9 mouse cellular contexts compared by ENCODE assay signal in genomic region chr5:122344260-122344659, GRCm38 (mm10). TPM values are rescaled to one million over a fixed set of nuclear protein-coding genes. Genes with fewer than 3 reads are reported as not detected.
DNase-seq lines count a peak whose midpoint lies in the region; ATAC-seq and TF ChIP-seq lines count a peak whose summit lies in the region.
"Had no signal": no experiment of that assay in that cellular context is flagged by ENCODE, and none has a peak within 500 bp of the region (broad histone marks: within the 10 kb centered on the region; RNA-seq: fewer than 3 reads in every experiment).

No protein-coding gene starts in this region.

- H3K27ac ChIP-seq in small intestine, adult 2 months (ENCODE audit: insufficient read depth, low read depth, low read length): peak overlapping the region; percentile 70
- H3K27ac ChIP-seq: liver, embryonic 15.5 days had no signal

- peak; percentile 67 for DNase-seq in cerebellum, adult 11 months
- DNase-seq in WW6 (ENCODE audit: low read depth, low spot score): peak; percentile 42
- DNase-seq in heart, adult 9 months (ENCODE audit: low spot score in 2 of 2): peak; percentile 29 to 53
- peak; percentile 80 for DNase-seq in large intestine, adult 2 months (ENCODE audit: low read depth, low spot score)
- DNase-seq in lung, postnatal 4 days: peak; percentile 72 to 84

- no peaks in the 10 kb centered on the region for H3K27me3 ChIP-seq in small intestine, adult 2 months (ENCODE audit: control insufficient read depth, insufficient read depth, low read length)
- H3K27me3 ChIP-seq: liver, embryonic 15.5 days had no signal

- H3K36me3 ChIP-seq in small intestine, adult 2 months (ENCODE audit: control insufficient read depth, insufficient read depth, low read length): no peaks in the 10 kb centered on the region
- H3K36me3 ChIP-seq: liver, embryonic 15.5 days had no signal

- H3K4me3 ChIP-seq in small intestine, adult 2 months (ENCODE audit: low read depth, low read length): no peak overlapping the region
- H3K4me3 ChIP-seq: liver, embryonic 15.5 days had no signal

- no peak for ATAC-seq in cerebellum, adult (ENCODE audit: insufficient number of reproducible peaks, low FRiP score, low TSS enrichment)
- ATAC-seq in common myeloid progenitor, adult 5-6 weeks (replicated peaks; ENCODE audit: low read depth, poor library complexity, severe bottlenecking): peak; percentile 90

- H3K4me1 ChIP-seq in small intestine, adult 2 months (ENCODE audit: control insufficient read depth, insufficient read depth, insufficient read length, low read length): peaks cover 3% of the 10 kb centered on the region; the same call in 1 of the 2 replicates
- H3K4me1 ChIP-seq: liver, embryonic 15.5 days had no signal

- TF ChIP-seq CTCF in small intestine, adult 2 months (IDR thresholded peaks at IDR 0.05; ENCODE audit: extremely low read depth, insufficient read length, insufficient replicate concordance, low read depth, low read length): peak; percentile 94; the same call in 1 of the 2 replicates

- no peak for TF ChIP-seq POLR2A in small intestine, adult 2 months (IDR thresholded peaks at IDR 0.05; ENCODE audit: low read depth, low read length)

- 4% methylated on average over 5 of the region's 5 CpGs for WGBS in large intestine, adult 2 months
- WGBS in small intestine, adult 2 months: 3% methylated on average over 5 of the region's 5 CpGs

RNA-seq across cellular contexts. Expression of gene Rad9b, which starts 9.8 kb away (rescaled TPM):
- total RNA-seq in common myeloid progenitor, adult 5-6 weeks (2017): 5.3 and 11.6 TPM in 2 replicates
- polyA plus RNA-seq in large intestine, adult 2 months (2012; rRNA removed): 0.95 and 1.7 TPM in 2 replicates
- 0.39 and 0.98 TPM in 2 replicates for polyA plus RNA-seq in small intestine, adult 2 months (2012; rRNA removed)

RNA-seq across cellular contexts. Expression of gene Vps29, which starts 9.9 kb away (rescaled TPM):
- total RNA-seq in common myeloid progenitor, adult 5-6 weeks (2017): 66.4 and 76.6 TPM in 2 replicates
- 69.2 and 79.4 TPM in 2 replicates for polyA plus RNA-seq in large intestine, adult 2 months (2012; rRNA removed)
- 31.4 and 36.6 TPM in 2 replicates for polyA plus RNA-seq in small intestine, adult 2 months (2012; rRNA removed)

RNA-seq across cellular contexts. Expression of gene Gpn3, which starts 27.4 kb away (rescaled TPM):
- 39.1 and 43.6 TPM in 2 replicates for total RNA-seq in common myeloid progenitor, adult 5-6 weeks (2017)
- polyA plus RNA-seq in large intestine, adult 2 months (2012; rRNA removed): 17.8 and 28.1 TPM in 2 replicates
- polyA plus RNA-seq in small intestine, adult 2 months (2012; rRNA removed): 22.4 and 32.6 TPM in 2 replicates

RNA-seq across cellular contexts. Expression of gene Fam216a, which starts 27.9 kb away (rescaled TPM):
- 36.5 and 37.4 TPM in 2 replicates for total RNA-seq in common myeloid progenitor, adult 5-6 weeks (2017)
- 5.7 and 6.5 TPM in 2 replicates for polyA plus RNA-seq in large intestine, adult 2 months (2012; rRNA removed)
- polyA plus RNA-seq in small intestine, adult 2 months (2012; rRNA removed): 3.2 and 3.5 TPM in 2 replicates

RNA-seq across cellular contexts. Expression of gene Arpc3, which starts 47.4 kb away (rescaled TPM):
- 661 and 743 TPM in 2 replicates for total RNA-seq in common myeloid progenitor, adult 5-6 weeks (2017)
- 289 and 295 TPM in 2 replicates for polyA plus RNA-seq in large intestine, adult 2 months (2012; rRNA removed)
- polyA plus RNA-seq in small intestine, adult 2 months (2012; rRNA removed): 46.5 and 105 TPM in 2 replicates
